Mouse (Mus musculus) layer of hippocampus, postnatal 10 days (tissue): Measurements from ENCODE around the gene Aasdhppt. TPM values are rescaled to one million over a fixed set of nuclear protein-coding genes. Genes with fewer than 3 reads are reported as not detected.

Experiments
- DNase-seq, 2 experiments: peaks; one replicate each; pipeline ENCODE4 v3.0.0; 2021; ENCODE audit warnings: low spot score in 2 of 2
- long read RNA-seq: library from polyadenylated mRNA; stranded (forward); transcript quantifications from one replicate; pipeline ENCODE4 v2.0.0, GENCODE M21; 2023
- microRNA-seq, 2 experiments: library from miRNA; unstranded; fragments of <30 nt; microRNA quantifications; one replicate each; pipeline ENCODE4 v1.2.0; 2021
- total RNA-seq, 2 experiments: library from RNA; stranded (reverse); gene quantifications; 2 replicates each; pipeline ENCODE4 v1.2.3; 2021

Gene Aasdhppt
- 10 to 100 TPM; 25.4 to 25.8 TPM for total RNA-seq
- long read RNA-seq, transcript Aasdhppt-202 (6 exons, 2,810 nt), result minor isoform, 5 of 47 reads
- long read RNA-seq, transcript Aasdhppt-201 (6 exons, 2,843 nt), result major isoform, 35 of 47 reads
- long read RNA-seq, partial matches to known transcripts, result 3 of 47 reads
- long read RNA-seq, other reads (novel, unspliced or antisense), result 4 of 47 reads

GRCm38 (mm10) chr9:4309351-4310085, at the start of gene Aasdhppt, which contains the start of gene Kbtbd3:
Gene Aasdhppt (minus strand): TSS chr9:4309471.
Gene Kbtbd3 (plus strand): TSS chr9:4309833.
- DNase-seq, result peak; percentile 97 to 98

- DNase-seq, result no peak
Measured at GRCm38 (mm10) chr9:4353163-4353562, 43.9 kb upstream of the Aasdhppt start.

GRCm38 (mm10) chr9:4318939-4319721, 9.9 kb upstream of the Aasdhppt start:
- DNase-seq, result no peak

GRCm38 (mm10) chr9:4315746-4316145, 6.5 kb upstream of the Aasdhppt start:
- no peak for DNase-seq

GRCm38 (mm10) chr9:4313946-4314345, 4.7 kb upstream of the Aasdhppt start:
- DNase-seq, result no peak

GRCm38 (mm10) chr9:4311162-4311561, 1.9 kb upstream of the Aasdhppt start:
- DNase-seq, result no peak

- DNase-seq, result no peak
Measured at GRCm38 (mm10) chr9:4310706-4311105, 1.4 kb upstream of the Aasdhppt start.

GRCm38 (mm10) chr9:4308628-4309350, 482 bp downstream of the Aasdhppt start:
- DNase-seq, result no peak

GRCm38 (mm10) chr9:4304867-4305266, 4.4 kb downstream of the Aasdhppt start:
- no peak for DNase-seq

GRCm38 (mm10) chr9:4300466-4300865, 8.8 kb downstream of the Aasdhppt start:
- no peak for DNase-seq

- no peak for DNase-seq
Measured at GRCm38 (mm10) chr9:4283850-4284249, 25.4 kb downstream of the Aasdhppt start.

- no peak for DNase-seq
Measured at GRCm38 (mm10) chr9:4266881-4267280, 42.4 kb downstream of the Aasdhppt start.

- DNase-seq, result no peak
Measured at GRCm38 (mm10) chr9:4260746-4261090, 48.6 kb downstream of the Aasdhppt start.

- peak; percentile 12 to 20 for DNase-seq
Measured at GRCm38 (mm10) chr9:4259841-4260745, 49.2 kb downstream of the Aasdhppt start.

- DNase-seq, result no peak
Measured at GRCm38 (mm10) chr9:4259074-4259473, 50.2 kb downstream of the Aasdhppt start.

Small RNA genes lying within 50 kb of the gene (microRNA-seq; reads per million reads assigned to microRNA genes)
- gene Gm22195, result 0 reads per million in 2 experiments

Other genes starting within 250 kb of the Aasdhppt start
- gene Kbtbd3, start 362 bp upstream of the Aasdhppt start, total RNA-seq, result 1 to 10 TPM; 8.8 to 9.7 TPM
- gene Msantd4, start 67.1 kb upstream of the Aasdhppt start, total RNA-seq, result 10 to 100 TPM; 48.9 TPM